In genomic region chr2:166903719-166904282, GRCm38 (mm10) we compare ENCODE assay signal across 11 mouse cellular contexts. TPM values are rescaled to one million over a fixed set of nuclear protein-coding genes. Genes with fewer than 3 reads are reported as not detected.
DNase-seq lines count a peak whose midpoint lies in the region; ATAC-seq and TF ChIP-seq lines count a peak whose summit lies in the region.
"Had no signal": no experiment of that assay in that cellular context is flagged by ENCODE, and none has a peak within 500 bp of the region (broad histone marks: within the 10 kb centered on the region; RNA-seq: fewer than 3 reads in every experiment).

No protein-coding gene starts in this region.

- no peaks in the 10 kb centered on the region for H3K9me3 ChIP-seq in hindbrain, postnatal 0 days (ENCODE audit: low read length)
- H3K9me3 ChIP-seq in hindbrain, embryonic 13.5 days: no peaks in the 10 kb centered on the region
- no peaks in the 10 kb centered on the region for H3K9me3 ChIP-seq in midbrain, embryonic 11.5 days (ENCODE audit: control insufficient read depth, low read length)
- no peaks in the 10 kb centered on the region for H3K9me3 ChIP-seq in midbrain, embryonic 14.5 days (ENCODE audit: control insufficient read depth, low read length)
- no peaks in the 10 kb centered on the region for H3K9me3 ChIP-seq in MEL (replicated peaks; ENCODE audit: insufficient read depth, low read length)
- H3K9me3 ChIP-seq: heart, embryonic 13.5 days; limb, embryonic 15.5 days had no signal

- TF ChIP-seq POLR2A in MEL (IDR thresholded peaks at IDR 0.05; ENCODE audit: control insufficient read depth in 1 of 2, insufficient read depth in 1 of 2, low read depth in 1 of 2, low read length in 2 of 2, poor library complexity in 1 of 2): no peak

- peak; percentile 24; the same call in 1 of the 2 replicates for TF ChIP-seq CTCF in hindbrain, postnatal 0 days (IDR thresholded peaks at IDR 0.05; ENCODE audit: low read depth)
- peak; percentile 38 to 52 (median 49) for TF ChIP-seq CTCF in MEL (IDR thresholded peaks at IDR 0.05 in 2 of 3, conservative IDR thresholded peaks at IDR 0.05 in 1 of 3; ENCODE audit: control insufficient read depth in 1 of 3, insufficient read depth in 1 of 3, low read depth in 2 of 3, low read length in 3 of 3, poor library complexity in 1 of 3, severe bottlenecking in 1 of 3)

- H3K4me3 ChIP-seq in hindbrain, postnatal 0 days (ENCODE audit: low read length): no peak overlapping the region
- H3K4me3 ChIP-seq in hindbrain, embryonic 13.5 days: no peak overlapping the region
- H3K4me3 ChIP-seq in midbrain, embryonic 11.5 days (ENCODE audit: low read depth, low read length): no peak overlapping the region
- no peak overlapping the region for H3K4me3 ChIP-seq in midbrain, embryonic 14.5 days (replicated peaks; ENCODE audit: low read depth, low read length)
- H3K4me3 ChIP-seq in MEL (ENCODE audit: control insufficient read depth in 1 of 2, insufficient read depth in 1 of 2, low read depth in 2 of 2, low read length in 2 of 2): no peak overlapping the region
- H3K4me3 ChIP-seq: heart, embryonic 13.5 days; limb, embryonic 15.5 days had no signal

- TF ChIP-seq RAD21 in MEL (IDR thresholded peaks at IDR 0.05; ENCODE audit: low read depth, low read length): no peak; the same call in 1 of the 2 replicates

- H3K79me2 ChIP-seq in MEL (ENCODE audit: control insufficient read depth, insufficient read depth, low read length, poor library complexity): peaks cover 26% of the 10 kb centered on the region

- H3K27ac ChIP-seq in hindbrain, postnatal 0 days: no peak overlapping the region
- H3K27ac ChIP-seq in hindbrain, embryonic 13.5 days: no peak overlapping the region
- no peak overlapping the region for H3K27ac ChIP-seq in midbrain, embryonic 11.5 days (ENCODE audit: low read depth, low read length)
- no peak overlapping the region for H3K27ac ChIP-seq in midbrain, embryonic 14.5 days (replicated peaks; ENCODE audit: low read depth, low read length)
- no peak overlapping the region for H3K27ac ChIP-seq in MEL (ENCODE audit: control insufficient read depth, low read depth, low read length)
- H3K27ac ChIP-seq: heart, embryonic 13.5 days; hindbrain, embryonic 14.5 days; limb, embryonic 15.5 days had no signal

- H3K27me3 ChIP-seq in hindbrain, postnatal 0 days (ENCODE audit: insufficient read depth, low read length): no peaks in the 10 kb centered on the region
- H3K27me3 ChIP-seq in hindbrain, embryonic 13.5 days: no peaks in the 10 kb centered on the region
- H3K27me3 ChIP-seq in midbrain, embryonic 11.5 days (ENCODE audit: control insufficient read depth, insufficient read depth, low read length): no peaks in the 10 kb centered on the region
- H3K27me3 ChIP-seq in midbrain, embryonic 14.5 days (ENCODE audit: control insufficient read depth, insufficient read depth, low read length): no peaks in the 10 kb centered on the region
- no peaks in the 10 kb centered on the region for H3K27me3 ChIP-seq in MEL (ENCODE audit: control insufficient read depth in 1 of 2, insufficient read depth in 2 of 2, low read length in 2 of 2)
- H3K27me3 ChIP-seq: heart, embryonic 13.5 days; limb, embryonic 15.5 days had no signal

- ATAC-seq in hindbrain, postnatal 0 days: no peak
- ATAC-seq in hindbrain, embryonic 13.5 days (ENCODE audit: low FRiP score): no peak
- no peak for ATAC-seq in midbrain, embryonic 11.5 days (ENCODE audit: low FRiP score)
- no peak for ATAC-seq in midbrain, embryonic 14.5 days (ENCODE audit: low FRiP score, low TSS enrichment)

- no peak overlapping the region for H3K9ac ChIP-seq in hindbrain, postnatal 0 days (replicated peaks; ENCODE audit: low read length)
- H3K9ac ChIP-seq in hindbrain, embryonic 13.5 days: no peak overlapping the region
- H3K9ac ChIP-seq in midbrain, embryonic 11.5 days (ENCODE audit: low read length): no peak overlapping the region
- H3K9ac ChIP-seq in midbrain, embryonic 14.5 days (replicated peaks; ENCODE audit: low read length): no peak overlapping the region
- no peak overlapping the region for H3K9ac ChIP-seq in MEL (ENCODE audit: control insufficient read depth, low read depth, low read length, poor library complexity, severe bottlenecking)
- H3K9ac ChIP-seq: heart, embryonic 13.5 days; hindbrain, embryonic 14.5 days; limb, embryonic 15.5 days had no signal

- no peak overlapping the region for H3K4me2 ChIP-seq in hindbrain, postnatal 0 days (ENCODE audit: low read depth, low read length)
- H3K4me2 ChIP-seq in hindbrain, embryonic 13.5 days: no peak overlapping the region
- no peak overlapping the region for H3K4me2 ChIP-seq in midbrain, embryonic 11.5 days
- H3K4me2 ChIP-seq in midbrain, embryonic 14.5 days (ENCODE audit: low read length): no peak overlapping the region
- H3K4me2 ChIP-seq: heart, embryonic 13.5 days; hindbrain, embryonic 14.5 days; limb, embryonic 15.5 days had no signal

- TF ChIP-seq EP300 in MEL (IDR thresholded peaks at IDR 0.05; ENCODE audit: low read depth in 1 of 2, low read length in 2 of 2): no peak

- H3K4me1 ChIP-seq in hindbrain, postnatal 0 days (ENCODE audit: insufficient read depth, low read length): no peaks in the 10 kb centered on the region; the same call in 1 of the 2 replicates
- H3K4me1 ChIP-seq in hindbrain, embryonic 13.5 days (replicated peaks): peaks cover 16% of the 10 kb centered on the region
- peaks cover 9% of the 10 kb centered on the region for H3K4me1 ChIP-seq in midbrain, embryonic 11.5 days (ENCODE audit: control insufficient read depth, insufficient read depth, low read length)
- H3K4me1 ChIP-seq in midbrain, embryonic 14.5 days (ENCODE audit: control insufficient read depth, insufficient read depth, low read length): peaks cover 11% of the 10 kb centered on the region
- peaks cover 5 to 12% of the 10 kb centered on the region in 2 experiments for H3K4me1 ChIP-seq in MEL (ENCODE audit: control insufficient read depth in 1 of 2, insufficient read depth in 2 of 2, low read length in 2 of 2)

- no peak for DNase-seq in hindbrain, postnatal 0 days (ENCODE audit: low spot score)
- peak; percentile 75 for DNase-seq in midbrain, embryonic 11.5 days (ENCODE audit: low spot score, missing footprints)
- DNase-seq in midbrain, embryonic 14.5 days: no peak
- DNase-seq in MEL (ENCODE audit: low read depth, low spot score): peak; percentile 46
- peak; percentile 54 for DNase-seq in testis, postnatal 10 days (ENCODE audit: low spot score)
- no peak for DNase-seq in yolk sac, embryonic 10.5 days (ENCODE audit: low spot score)
- DNase-seq: kidney, postnatal 14 days had no signal

- H3K36me3 ChIP-seq in hindbrain, postnatal 0 days (ENCODE audit: insufficient read depth, low read length): no peaks in the 10 kb centered on the region
- no peaks in the 10 kb centered on the region for H3K36me3 ChIP-seq in hindbrain, embryonic 13.5 days
- H3K36me3 ChIP-seq in midbrain, embryonic 11.5 days (ENCODE audit: control insufficient read depth, insufficient read depth, low read length): no peaks in the 10 kb centered on the region
- H3K36me3 ChIP-seq in midbrain, embryonic 14.5 days (ENCODE audit: control insufficient read depth, insufficient read depth, low read length): no peaks in the 10 kb centered on the region
- H3K36me3 ChIP-seq in MEL (ENCODE audit: control insufficient read depth in 1 of 2, insufficient read depth in 2 of 2, low read length in 2 of 2): peaks cover 6 to 10% of the 10 kb centered on the region in 2 experiments; a peak in 3 of 4 replicates
- H3K36me3 ChIP-seq: limb, embryonic 15.5 days had no signal

- WGBS in hindbrain, postnatal 0 days: 94% methylated on average over 6 of the region's 6 CpGs
- 94% methylated on average over 6 of the region's 6 CpGs for WGBS in hindbrain, embryonic 13.5 days
- 94% methylated on average over 6 of the region's 6 CpGs for WGBS in midbrain, embryonic 11.5 days
- 92% methylated on average over 6 of the region's 6 CpGs for WGBS in midbrain, embryonic 14.5 days

TF ChIP-seq in MEL, 35 proteins besides CTCF, POLR2A, EP300 and RAD21:
- TF ChIP-seq UBTF (IDR thresholded peaks at IDR 0.05; ENCODE audit: borderline replicate concordance, insufficient read depth, low read depth, low read length) (no peak), TCF12 (IDR thresholded peaks at IDR 0.05; ENCODE audit: low read depth, low read length) (no peak), ETS1 (IDR thresholded peaks at IDR 0.05; ENCODE audit: low read depth, low read length) (no peak), MYC (IDR thresholded peaks at IDR 0.05; ENCODE audit: low read depth, low read length) (0 out of 2 replicates have a peak, but pooled peaks have one; percentile 57), MAFK (IDR thresholded peaks at IDR 0.05; ENCODE audit: borderline replicate concordance, low read depth, low read length) (no peak), MXI1 (IDR thresholded peaks at IDR 0.05; ENCODE audit: low read depth, low read length) (no peak), USF2 (IDR thresholded peaks at IDR 0.05; ENCODE audit: borderline replicate concordance in 1 of 2, insufficient read depth in 1 of 2, low read depth in 1 of 2, low read length in 2 of 2) (no peak), ZNF384 (IDR thresholded peaks at IDR 0.05; ENCODE audit: low read depth, low read length) (peak; percentile 45; the same call in 1 of the 2 replicates), USF1 (IDR thresholded peaks at IDR 0.05; ENCODE audit: low read depth, low read length) (no peak)

RNA-seq across cellular contexts. Expression of gene Cse1l, which starts 2.0 kb away (rescaled TPM):
- 66.1 and 78.7 TPM in 2 replicates for total RNA-seq in hindbrain, postnatal 0 days (2014; rRNA removed)
- 68.1 and 71.2 TPM in 2 replicates for polyA plus RNA-seq in hindbrain, postnatal 0 days (2015; fragmentation: Nextera tagmentation; extraction: Ambion mirVana)
- 96.4 and 98.9 TPM in 2 replicates for polyA plus RNA-seq in hindbrain, embryonic 13.5 days (2015; fragmentation: Nextera tagmentation; extraction: Ambion mirVana)
- polyA plus RNA-seq in midbrain, embryonic 11.5 days (2014; fragmentation: Nextera tagmentation; extraction: Ambion mirVana): 231 and 260 TPM in 2 replicates
- 100 and 128 TPM in 2 replicates for polyA plus RNA-seq in midbrain, embryonic 14.5 days (2014; fragmentation: Nextera tagmentation; extraction: Ambion mirVana)
- total RNA-seq in MEL (2012; rRNA removed): 93.3 and 99.9 TPM in 2 replicates
- polyA plus RNA-seq in MEL (2012; ENCODE audit: insufficient read depth in 1 of 2, insufficient read length in 2 of 2, low read depth in 1 of 2, low replicate concordance in 2 of 2, missing spikeins in 1 of 2): 100 to 1,000 TPM in 1 of 2 experiments, 10 to 100 TPM in 1; 87.0 to 133 TPM

Comparison
In these comparisons a context has a peak if more than half of its experiments do, and no peak if none do; other contexts are left out.
1. DNase-seq: peak in midbrain, embryonic 11.5 days (single experiment), MEL (single experiment) and testis, postnatal 10 days (single experiment); none in hindbrain, postnatal 0 days (single experiment), midbrain, embryonic 14.5 days (single experiment) and yolk sac, embryonic 10.5 days (single experiment).